Mouse (Mus musculus): ENCODE measurements around the gene 6330409D20Rik. TPM values are rescaled to one million over a fixed set of nuclear protein-coding genes. Genes with fewer than 3 reads are reported as not detected.

The 6330409D20Rik gene
- polyA plus RNA-seq, 1 experiment: 0.20 TPM

DNA sequence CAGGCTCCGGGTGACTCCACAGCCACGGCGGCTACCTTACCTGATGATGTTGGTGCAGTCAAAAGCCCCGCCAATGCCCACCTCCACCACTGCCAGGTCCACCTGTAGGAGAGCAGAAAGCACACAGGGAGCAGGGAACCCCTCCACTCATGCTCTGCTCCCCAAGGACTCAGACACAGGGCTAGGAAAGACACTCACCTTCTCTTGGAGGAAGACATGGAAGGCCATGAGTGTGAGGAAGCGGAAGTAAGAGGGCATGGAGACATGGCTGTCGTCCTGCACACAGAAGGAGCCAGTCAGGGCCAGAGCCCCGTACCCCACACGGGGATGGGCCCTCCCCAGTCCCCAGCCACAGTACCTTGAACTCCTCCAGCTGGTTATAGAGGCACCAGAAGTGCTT, 53.3 kb downstream of the 6330409D20Rik start:
- H3K36me3 ChIP-seq (ENCODE audit: control insufficient read depth, insufficient read depth, low read length): no peaks in the 10 kb centered on the region
- no peak for DNase-seq
- no peak for TF ChIP-seq POLR2A (IDR thresholded peaks at IDR 0.05; ENCODE audit: control insufficient read depth, extremely low read depth, insufficient read depth, low read length, poor library complexity)
- TF ChIP-seq CTCF (IDR thresholded peaks at IDR 0.05; ENCODE audit: borderline replicate concordance, control insufficient read depth, extremely low read depth, insufficient read depth, low read length, poor library complexity): no peak
- WGBS: 96% methylated on average over 8 of the region's 8 CpGs
- H3K27ac ChIP-seq (ENCODE audit: control insufficient read depth, insufficient read depth, low read length): no peak overlapping the region
- no peaks in the 10 kb centered on the region for H3K27me3 ChIP-seq (ENCODE audit: control insufficient read depth, insufficient read depth, low read length)
- H3K4me3 ChIP-seq (ENCODE audit: control insufficient read depth, insufficient read depth, low read length): no peak overlapping the region
- H3K4me1 ChIP-seq (replicated peaks; ENCODE audit: control insufficient read depth, insufficient read depth, low read length): peaks cover 14% of the 10 kb centered on the region

DNA sequence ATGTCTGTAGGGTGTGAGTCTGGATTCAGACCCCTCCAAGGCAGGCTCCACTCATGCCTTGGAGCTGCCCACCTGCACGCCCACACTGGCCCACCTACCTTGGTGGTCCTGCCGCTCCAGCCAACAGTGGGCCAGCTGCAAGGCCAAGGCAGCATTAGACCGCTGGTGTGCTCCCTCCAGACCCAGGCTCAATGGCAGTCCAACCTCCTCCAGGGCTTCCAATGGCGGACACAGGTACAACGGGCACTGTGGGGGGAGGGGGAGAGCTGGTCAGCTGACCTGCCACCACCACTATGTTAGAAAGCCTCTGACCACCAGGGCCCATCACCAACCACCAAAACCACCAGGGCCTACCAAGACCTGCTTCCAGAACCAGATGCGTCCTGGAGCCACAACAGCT, 54.2 kb downstream of the 6330409D20Rik start:
- Histone ChIP-seq H3K27me3 (ENCODE audit: control insufficient read depth, insufficient read depth, low read length) (no peaks in the 10 kb centered on the region), H3K4me3 (ENCODE audit: control insufficient read depth, insufficient read depth, low read length) (no peak overlapping the region), H3K27ac (ENCODE audit: control insufficient read depth, insufficient read depth, low read length) (no peak overlapping the region), H3K36me3 (ENCODE audit: control insufficient read depth, insufficient read depth, low read length) (no peaks in the 10 kb centered on the region), H3K4me1 (replicated peaks; ENCODE audit: control insufficient read depth, insufficient read depth, low read length) (peaks cover 14% of the 10 kb centered on the region)
- WGBS: 91% methylated on average over 6 of the region's 6 CpGs
- no peak for DNase-seq
- no peak for TF ChIP-seq POLR2A (IDR thresholded peaks at IDR 0.05; ENCODE audit: control insufficient read depth, extremely low read depth, insufficient read depth, low read length, poor library complexity)
- no peak for TF ChIP-seq CTCF (IDR thresholded peaks at IDR 0.05; ENCODE audit: borderline replicate concordance, control insufficient read depth, extremely low read depth, insufficient read depth, low read length, poor library complexity)

DNA sequence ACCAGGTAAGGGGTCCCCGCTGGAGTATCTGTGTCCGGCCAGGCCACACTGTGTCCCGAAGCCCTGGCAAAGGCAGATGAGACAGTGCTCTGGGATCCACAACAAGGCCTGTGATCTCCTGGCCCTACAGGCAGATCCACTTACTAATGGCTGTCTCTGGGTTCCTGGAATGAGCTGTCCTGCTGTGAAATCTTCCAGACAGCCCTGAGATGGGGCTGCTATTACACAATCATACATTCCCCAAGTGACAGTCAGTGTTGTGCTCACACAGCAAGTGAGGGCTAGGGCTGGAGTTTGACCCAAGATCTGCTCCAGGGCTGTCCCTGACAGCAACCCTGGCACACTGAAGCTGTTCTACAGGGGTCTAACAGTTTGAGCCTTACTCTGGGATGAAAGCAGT, 55.0 kb downstream of the 6330409D20Rik start:
- Histone ChIP-seq H3K4me1 (replicated peaks; ENCODE audit: control insufficient read depth, insufficient read depth, low read length) (peaks cover 14% of the 10 kb centered on the region), H3K36me3 (ENCODE audit: control insufficient read depth, insufficient read depth, low read length) (no peaks in the 10 kb centered on the region), H3K4me3 (ENCODE audit: control insufficient read depth, insufficient read depth, low read length) (no peak overlapping the region), H3K27ac (ENCODE audit: control insufficient read depth, insufficient read depth, low read length) (no peak overlapping the region), H3K27me3 (ENCODE audit: control insufficient read depth, insufficient read depth, low read length) (no peaks in the 10 kb centered on the region)
- 100% methylated on average over 3 of the region's 3 CpGs for WGBS
- DNase-seq: no peak
- TF ChIP-seq CTCF (IDR thresholded peaks at IDR 0.05; ENCODE audit: borderline replicate concordance, control insufficient read depth, extremely low read depth, insufficient read depth, low read length, poor library complexity) (no peak), POLR2A (IDR thresholded peaks at IDR 0.05; ENCODE audit: control insufficient read depth, extremely low read depth, insufficient read depth, low read length, poor library complexity) (no peak)

DNA sequence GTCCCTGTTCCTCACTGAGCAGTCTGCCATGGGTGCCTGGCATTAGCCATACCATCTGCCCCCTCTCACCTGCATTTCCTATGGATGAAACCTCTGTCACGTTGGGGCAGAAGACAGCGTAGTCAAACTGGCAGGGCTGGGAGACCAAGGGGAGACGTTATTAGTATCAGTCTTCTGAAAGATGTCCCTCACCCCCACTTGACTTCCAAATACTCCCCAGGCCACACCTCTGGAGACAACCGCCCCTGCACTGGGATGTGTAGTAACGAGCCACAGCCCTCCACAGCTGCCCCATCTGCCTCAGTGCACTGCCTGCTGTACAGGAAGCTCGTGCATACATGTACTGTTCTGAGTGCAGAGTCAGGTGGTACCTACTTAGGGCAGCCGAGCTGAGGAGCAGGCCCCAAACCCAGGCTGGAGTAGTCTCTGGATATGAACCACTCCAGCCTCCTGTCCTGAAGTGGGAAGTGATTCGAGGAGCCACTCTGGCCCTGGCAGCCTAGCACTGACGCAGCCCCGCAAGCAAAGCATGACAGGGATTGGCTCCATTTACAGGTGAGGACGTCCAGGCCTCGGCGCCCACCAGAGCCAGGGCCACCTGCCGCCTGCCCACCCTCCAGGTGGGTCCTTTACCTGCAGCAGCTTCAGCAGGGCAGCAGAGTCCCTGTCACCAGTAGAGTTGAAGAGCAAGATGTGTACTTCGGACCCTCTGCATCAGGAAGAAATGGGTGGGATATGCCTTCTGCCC, 56.0 kb downstream of the 6330409D20Rik start:
- no peaks in the 10 kb centered on the region for H3K36me3 ChIP-seq (ENCODE audit: control insufficient read depth, insufficient read depth, low read length)
- peaks cover 14% of the 10 kb centered on the region for H3K4me1 ChIP-seq (replicated peaks; ENCODE audit: control insufficient read depth, insufficient read depth, low read length)
- no peaks in the 10 kb centered on the region for H3K27me3 ChIP-seq (ENCODE audit: control insufficient read depth, insufficient read depth, low read length)
- H3K27ac ChIP-seq (ENCODE audit: control insufficient read depth, insufficient read depth, low read length): no peak overlapping the region
- H3K4me3 ChIP-seq (ENCODE audit: control insufficient read depth, insufficient read depth, low read length): no peak overlapping the region
- 95% methylated on average over 15 of the region's 15 CpGs for WGBS
- TF ChIP-seq CTCF (IDR thresholded peaks at IDR 0.05; ENCODE audit: borderline replicate concordance, control insufficient read depth, extremely low read depth, insufficient read depth, low read length, poor library complexity): no peak
- no peak for TF ChIP-seq POLR2A (IDR thresholded peaks at IDR 0.05; ENCODE audit: control insufficient read depth, extremely low read depth, insufficient read depth, low read length, poor library complexity)
- no peak for DNase-seq

DNA sequence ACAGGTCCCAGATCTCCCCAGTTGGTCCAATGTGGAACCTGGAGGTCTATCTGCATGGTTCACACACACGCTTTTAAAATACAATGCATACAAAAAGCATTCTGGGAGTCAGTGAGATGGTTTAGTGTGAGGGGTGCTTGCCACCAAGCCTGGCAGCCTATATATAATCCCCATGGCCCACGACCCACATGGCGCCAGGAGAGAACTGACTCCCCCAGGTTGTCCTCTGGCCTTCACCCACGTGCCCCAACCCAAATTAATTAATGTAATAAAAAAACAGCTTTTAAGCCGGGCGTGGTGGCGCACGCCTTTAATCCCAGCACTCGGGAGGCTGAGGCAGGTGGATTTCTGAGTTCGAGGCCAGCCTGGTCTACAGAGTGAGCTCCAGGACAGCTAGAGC, 57.1 kb downstream of the 6330409D20Rik start:
- no peak overlapping the region for H3K27ac ChIP-seq (ENCODE audit: control insufficient read depth, insufficient read depth, low read length)
- H3K36me3 ChIP-seq (ENCODE audit: control insufficient read depth, insufficient read depth, low read length): no peaks in the 10 kb centered on the region
- no peak for DNase-seq
- 97% methylated on average over 10 of the region's 10 CpGs for WGBS
- TF ChIP-seq CTCF (IDR thresholded peaks at IDR 0.05; ENCODE audit: borderline replicate concordance, control insufficient read depth, extremely low read depth, insufficient read depth, low read length, poor library complexity): no peak
- TF ChIP-seq POLR2A (IDR thresholded peaks at IDR 0.05; ENCODE audit: control insufficient read depth, extremely low read depth, insufficient read depth, low read length, poor library complexity): no peak
- H3K4me3 ChIP-seq (ENCODE audit: control insufficient read depth, insufficient read depth, low read length): no peak overlapping the region
- H3K27me3 ChIP-seq (ENCODE audit: control insufficient read depth, insufficient read depth, low read length): no peaks in the 10 kb centered on the region
- peaks cover 14% of the 10 kb centered on the region for H3K4me1 ChIP-seq (replicated peaks; ENCODE audit: control insufficient read depth, insufficient read depth, low read length)

DNA sequence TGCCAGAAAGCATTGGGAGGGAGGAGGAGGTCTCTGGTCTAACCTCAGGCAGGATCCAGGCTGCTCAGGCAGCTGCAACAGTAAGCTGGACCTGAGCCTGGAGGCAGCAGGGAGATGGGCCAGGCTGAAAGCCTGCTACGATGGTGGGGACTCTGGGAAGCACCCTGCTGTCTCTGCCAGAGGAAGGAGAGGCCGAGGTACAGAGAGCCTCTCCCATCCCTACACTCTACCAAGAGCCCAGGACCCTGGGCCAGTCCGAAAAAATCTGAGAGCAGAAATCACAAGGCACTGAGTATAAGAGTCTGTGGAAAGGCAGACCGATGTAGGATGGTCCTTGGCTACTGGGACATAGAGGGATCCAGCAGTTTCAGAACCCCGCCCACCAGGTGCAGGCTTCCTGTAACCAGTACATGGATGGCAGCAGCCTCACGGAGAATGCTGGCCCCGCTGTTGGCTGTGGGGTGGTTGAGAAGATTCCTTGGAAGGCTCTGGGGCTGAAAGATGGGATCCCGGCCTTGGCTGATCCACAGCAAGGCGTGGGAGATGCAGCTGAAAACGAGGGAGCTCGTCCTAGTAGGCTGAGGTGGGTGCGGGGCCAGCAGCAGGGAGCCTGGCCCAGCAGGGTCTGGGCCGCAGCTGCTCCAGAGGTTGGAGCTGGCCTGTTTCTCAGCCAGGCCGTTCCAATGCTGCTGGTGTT, 57.9 kb downstream of the 6330409D20Rik start:
- H3K36me3 ChIP-seq (ENCODE audit: control insufficient read depth, insufficient read depth, low read length): no peaks in the 10 kb centered on the region
- TF ChIP-seq CTCF (IDR thresholded peaks at IDR 0.05; ENCODE audit: borderline replicate concordance, control insufficient read depth, extremely low read depth, insufficient read depth, low read length, poor library complexity) (no peak), POLR2A (IDR thresholded peaks at IDR 0.05; ENCODE audit: control insufficient read depth, extremely low read depth, insufficient read depth, low read length, poor library complexity) (no peak)

More for the DNA sequence above, 57.9 kb downstream of the 6330409D20Rik start:
- Histone ChIP-seq H3K4me3 (ENCODE audit: control insufficient read depth, insufficient read depth, low read length) (no peak overlapping the region), H3K27ac (ENCODE audit: control insufficient read depth, insufficient read depth, low read length) (no peak overlapping the region), H3K27me3 (ENCODE audit: control insufficient read depth, insufficient read depth, low read length) (no peaks in the 10 kb centered on the region), H3K4me1 (replicated peaks; ENCODE audit: control insufficient read depth, insufficient read depth, low read length) (peaks cover 14% of the 10 kb centered on the region)
- 95% methylated on average over 14 of the region's 14 CpGs for WGBS
- no peak for DNase-seq

Other genes starting within 250 kb of the 6330409D20Rik start
- gene Fam102a, start 205.7 kb downstream of the 6330409D20Rik start, polyA plus RNA-seq (2012; rRNA removed): 57.4 and 66.7 TPM in 2 replicates
- 158 and 173 TPM in 2 replicates for gene Dpm2, start 170.2 kb downstream of the 6330409D20Rik start, polyA plus RNA-seq (2012; rRNA removed)
- 0.92 and 1.1 TPM in 2 replicates for gene Pip5kl1, start 166.2 kb downstream of the 6330409D20Rik start, polyA plus RNA-seq (2012; rRNA removed)
- not detected in 2 replicates for gene 9430097D07Rik, start 165.3 kb downstream of the 6330409D20Rik start, polyA plus RNA-seq (2012; rRNA removed)
- gene St6galnac4, start 153.9 kb downstream of the 6330409D20Rik start, polyA plus RNA-seq (2012; rRNA removed): 29.3 and 34.1 TPM in 2 replicates
- 18.1 and 25.9 TPM in 2 replicates for gene St6galnac6, start 141.3 kb downstream of the 6330409D20Rik start, polyA plus RNA-seq (2012; rRNA removed)
- gene Ak1, start 119.3 kb downstream of the 6330409D20Rik start, polyA plus RNA-seq (2012; rRNA removed): 3.6 and 23.5 TPM in 2 replicates
- gene Eng, start 94.4 kb downstream of the 6330409D20Rik start, polyA plus RNA-seq (2012; rRNA removed): 62.1 and 66.1 TPM in 2 replicates
- gene Fpgs, start 36.9 kb downstream of the 6330409D20Rik start, polyA plus RNA-seq (2012; rRNA removed): 61.8 and 65.7 TPM in 2 replicates
- 220 and 239 TPM in 2 replicates for gene Cdk9, start 27.9 kb downstream of the 6330409D20Rik start, polyA plus RNA-seq (2012; rRNA removed)
- gene Sh2d3c, start 20.0 kb downstream of the 6330409D20Rik start, polyA plus RNA-seq (2012; rRNA removed): 104 and 106 TPM in 2 replicates
- 169 and 171 TPM in 2 replicates for gene Tor2a, start 16.2 kb upstream of the 6330409D20Rik start, polyA plus RNA-seq (2012; rRNA removed)
- gene Ttc16, start 34.6 kb upstream of the 6330409D20Rik start, polyA plus RNA-seq (2012; rRNA removed): 1.9 and 2.3 TPM in 2 replicates
- 36.5 and 43.4 TPM in 2 replicates for gene Ptrh1, start 34.8 kb upstream of the 6330409D20Rik start, polyA plus RNA-seq (2012; rRNA removed)
- gene Cfap157, start 43.4 kb upstream of the 6330409D20Rik start, polyA plus RNA-seq (2012; rRNA removed): 0.11 and 0.27 TPM in 2 replicates
- gene Stxbp1, start 106.2 kb upstream of the 6330409D20Rik start, polyA plus RNA-seq (2012; rRNA removed): 6.6 and 8.3 TPM in 2 replicates
- 20.8 and 22.9 TPM in 2 replicates for gene Fam129b, start 135.1 kb upstream of the 6330409D20Rik start, polyA plus RNA-seq (2012; rRNA removed)
- gene Rpl12, start 220.5 kb upstream of the 6330409D20Rik start, polyA plus RNA-seq (2012; rRNA removed): 495 and 552 TPM in 2 replicates
- 13.7 and 15.3 TPM in 2 replicates for gene Lrsam1, start 220.6 kb upstream of the 6330409D20Rik start, polyA plus RNA-seq (2012; rRNA removed)
- gene Slc2a8, start 241.1 kb upstream of the 6330409D20Rik start, polyA plus RNA-seq (2012; rRNA removed): 29.8 and 32.6 TPM in 2 replicates